Mouse (Mus musculus) C2C12 (cell line): ENCODE measurements around the gene A830018L16Rik.

Experiments used
- CEBPB ChIP-seq: IDR thresholded peaks from one replicate; pipeline ENCODE4 v1.6.1; 2011; ENCODE audit warnings: low read depth, mild to moderate bottlenecking, control low read depth, moderate library complexity
- CTCF ChIP-seq: IDR thresholded peaks from one replicate; pipeline ENCODE4 v1.5.1; 2011; ENCODE audit not compliant: control insufficient read depth, insufficient read depth, insufficient read length
- MAX ChIP-seq: IDR thresholded peaks from one replicate; pipeline ENCODE4 v1.6.1; 2011; ENCODE audit warnings: mild to moderate bottlenecking, control low read depth
- MYOD1 ChIP-seq: IDR thresholded peaks from one replicate; pipeline ENCODE4 v1.6.1; 2011; ENCODE audit warnings: low read depth; ENCODE audit not compliant: control insufficient read depth, insufficient read length
- MYOG ChIP-seq: IDR thresholded peaks from one replicate; pipeline ENCODE4 v1.6.1; 2011; ENCODE audit not compliant: control insufficient read depth, insufficient read length; ENCODE audit errors: extremely low read depth
- USF1 ChIP-seq: IDR thresholded peaks from one replicate; pipeline ENCODE4 v1.6.1; 2011; ENCODE audit warnings: low read depth, mild to moderate bottlenecking, control low read depth, moderate library complexity

DNA sequence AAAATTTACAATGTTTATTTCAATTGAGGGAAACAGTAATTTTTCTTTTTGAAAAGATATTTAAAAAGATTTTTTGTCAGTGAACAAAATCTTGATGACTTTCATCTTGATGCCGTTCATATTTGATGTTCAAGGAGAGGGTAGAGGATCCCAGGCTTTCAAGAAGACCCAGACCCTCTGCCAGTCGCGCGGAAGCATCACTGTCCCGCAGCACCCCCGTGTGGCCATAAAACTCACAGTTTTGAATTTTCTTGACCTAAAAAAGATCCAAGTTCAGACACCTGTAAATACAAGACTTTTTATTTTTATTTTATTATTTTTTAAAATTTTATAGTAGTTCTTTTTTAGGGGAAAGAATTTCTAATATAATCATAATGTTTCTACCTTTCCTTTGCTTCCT lies 151.4 kb downstream of the A830018L16Rik start:
- no peak for TF ChIP-seq CTCF
- no peak for TF ChIP-seq MYOG
- TF ChIP-seq MYOD1: no peak
- TF ChIP-seq CEBPB: no peak
- no peak for TF ChIP-seq MAX
- no peak for TF ChIP-seq USF1
